Mouse (Mus musculus): Measurements from ENCODE around the gene Itgb8. TPM values are rescaled to one million over a fixed set of nuclear protein-coding genes. Genes with fewer than 3 reads are reported as not detected.

The Itgb8 gene
- total RNA-seq, 2 experiments from 2014 or later, result not detected

- ATAC-seq (replicated peaks; ENCODE audit: low FRiP score, poor library complexity, severe bottlenecking), result no peak
Measured at GRCm38 (mm10) chr12:119210073-119210425, 28.6 kb downstream of the Itgb8 start.

- ATAC-seq (replicated peaks; ENCODE audit: low FRiP score, poor library complexity, severe bottlenecking), result no peak
Measured at GRCm38 (mm10) chr12:119209384-119210072, 29.1 kb downstream of the Itgb8 start.

GRCm38 (mm10) chr12:119207464-119207801 is 31.2 kb downstream of the Itgb8 start:
- ATAC-seq (replicated peaks; ENCODE audit: low FRiP score, poor library complexity, severe bottlenecking), result no peak

- ATAC-seq (replicated peaks; ENCODE audit: low FRiP score, poor library complexity, severe bottlenecking), result no peak
Measured at GRCm38 (mm10) chr12:119206711-119207463, 31.7 kb downstream of the Itgb8 start.

- ATAC-seq (replicated peaks; ENCODE audit: low FRiP score, poor library complexity, severe bottlenecking), result no peak
Measured at GRCm38 (mm10) chr12:119204411-119204810, 34.2 kb downstream of the Itgb8 start.

GRCm38 (mm10) chr12:119202766-119203165 is 35.8 kb downstream of the Itgb8 start:
- ATAC-seq (replicated peaks; ENCODE audit: low FRiP score, poor library complexity, severe bottlenecking), result no peak

- no peak for ATAC-seq (replicated peaks; ENCODE audit: low FRiP score, poor library complexity, severe bottlenecking)
Measured at GRCm38 (mm10) chr12:119195145-119195544, 43.5 kb downstream of the Itgb8 start.

GRCm38 (mm10) chr12:119189814-119190213 is 48.8 kb downstream of the Itgb8 start:
- no peak for ATAC-seq (replicated peaks; ENCODE audit: low FRiP score, poor library complexity, severe bottlenecking)

- ATAC-seq (replicated peaks; ENCODE audit: low FRiP score, poor library complexity, severe bottlenecking), result no peak
Measured at GRCm38 (mm10) chr12:119185441-119185840, 53.2 kb downstream of the Itgb8 start.

- ATAC-seq (replicated peaks; ENCODE audit: low FRiP score, poor library complexity, severe bottlenecking), result no peak
Measured at GRCm38 (mm10) chr12:119182215-119182924, 56.2 kb downstream of the Itgb8 start.

- ATAC-seq (replicated peaks; ENCODE audit: low FRiP score, poor library complexity, severe bottlenecking), result no peak
Measured at GRCm38 (mm10) chr12:119176017-119176416, 62.6 kb downstream of the Itgb8 start.

GRCm38 (mm10) chr12:119169828-119170539 is 68.6 kb downstream of the Itgb8 start:
- no peak for ATAC-seq (replicated peaks; ENCODE audit: low FRiP score, poor library complexity, severe bottlenecking)

GRCm38 (mm10) chr12:119169143-119169542 is 69.5 kb downstream of the Itgb8 start:
- ATAC-seq (replicated peaks; ENCODE audit: low FRiP score, poor library complexity, severe bottlenecking), result no peak

- no peak for ATAC-seq (replicated peaks; ENCODE audit: low FRiP score, poor library complexity, severe bottlenecking)
Measured at GRCm38 (mm10) chr12:119165115-119165514, 73.5 kb downstream of the Itgb8 start.

- no peak for ATAC-seq (replicated peaks; ENCODE audit: low FRiP score, poor library complexity, severe bottlenecking)
Measured at GRCm38 (mm10) chr12:119164672-119165071, 73.9 kb downstream of the Itgb8 start.

GRCm38 (mm10) chr12:119164176-119164575 is 74.4 kb downstream of the Itgb8 start:
- no peak for ATAC-seq (replicated peaks; ENCODE audit: low FRiP score, poor library complexity, severe bottlenecking)

GRCm38 (mm10) chr12:119160786-119161185 is 77.8 kb downstream of the Itgb8 start:
- ATAC-seq (replicated peaks; ENCODE audit: low FRiP score, poor library complexity, severe bottlenecking), result no peak

- ATAC-seq (replicated peaks; ENCODE audit: low FRiP score, poor library complexity, severe bottlenecking), result no peak
Measured at GRCm38 (mm10) chr12:119159254-119159933, 79.2 kb downstream of the Itgb8 start.

- ATAC-seq (replicated peaks; ENCODE audit: low FRiP score, poor library complexity, severe bottlenecking), result no peak
Measured at GRCm38 (mm10) chr12:119157686-119158085, 80.9 kb downstream of the Itgb8 start.

- ATAC-seq (replicated peaks; ENCODE audit: low FRiP score, poor library complexity, severe bottlenecking), result no peak
Measured at GRCm38 (mm10) chr12:119157068-119157467, 81.5 kb downstream of the Itgb8 start.
